Mouse (Mus musculus) liver, adult 10 weeks (tissue): ENCODE measurements around the gene Hist1h2an. TPM values are rescaled to one million over a fixed set of nuclear protein-coding genes. Genes with fewer than 3 reads are reported as not detected.

Experiments
- polyA plus RNA-seq: library from polyadenylated mRNA; stranded (reverse); fragments of 350-450 nt; fragmentation: Illumina TruSeq; extraction: RNeasy Lipid Tissue Mini Kit (QIAGEN cat#74804); gene quantifications from one replicate; pipeline ENCODE4 v1.2.3, GENCODE M21; 2014; ENCODE audit warnings: low read depth, low replicate concordance

Gene Hist1h2an
- polyA plus RNA-seq, result not detected

DNA sequence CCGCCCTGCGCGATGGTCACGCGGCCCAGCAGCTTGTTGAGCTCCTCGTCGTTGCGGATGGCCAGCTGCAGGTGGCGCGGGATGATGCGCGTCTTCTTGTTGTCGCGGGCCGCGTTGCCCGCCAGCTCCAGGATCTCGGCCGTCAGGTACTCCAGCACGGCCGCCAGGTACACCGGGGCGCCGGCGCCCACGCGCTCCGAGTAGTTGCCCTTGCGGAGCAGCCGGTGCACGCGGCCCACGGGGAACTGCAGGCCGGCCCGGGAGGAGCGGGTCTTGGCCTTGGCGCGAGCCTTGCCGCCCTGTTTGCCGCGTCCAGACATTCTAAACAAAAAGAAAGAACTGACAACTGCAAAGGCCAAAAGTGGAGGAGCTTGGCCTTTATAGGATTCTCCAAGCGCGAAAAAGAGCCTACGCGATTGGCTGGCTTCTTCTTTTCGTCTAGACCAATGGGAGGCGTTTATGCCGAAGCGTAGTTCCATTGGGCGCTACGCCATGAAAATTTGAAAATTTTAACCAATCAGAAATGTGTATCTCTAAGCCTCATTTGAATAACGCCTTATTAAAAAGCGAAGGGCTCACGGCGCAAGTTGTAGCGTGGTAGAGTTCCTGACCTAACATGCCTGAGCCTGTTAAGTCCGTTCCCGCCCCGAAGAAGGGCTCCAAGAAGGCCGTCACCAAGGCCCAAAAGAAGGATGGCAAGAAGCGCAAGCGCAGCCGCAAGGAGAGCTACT lies at the start of gene Hist1h2an, which contains the start of gene Hist1h2bp:
TSS of gene Hist1h2an (minus strand) at position 320 of the 731 bp plus-strand sequence.
TSS of gene Hist1h2bp (plus strand) at position 563 of the 731 bp plus-strand sequence.

DNA sequence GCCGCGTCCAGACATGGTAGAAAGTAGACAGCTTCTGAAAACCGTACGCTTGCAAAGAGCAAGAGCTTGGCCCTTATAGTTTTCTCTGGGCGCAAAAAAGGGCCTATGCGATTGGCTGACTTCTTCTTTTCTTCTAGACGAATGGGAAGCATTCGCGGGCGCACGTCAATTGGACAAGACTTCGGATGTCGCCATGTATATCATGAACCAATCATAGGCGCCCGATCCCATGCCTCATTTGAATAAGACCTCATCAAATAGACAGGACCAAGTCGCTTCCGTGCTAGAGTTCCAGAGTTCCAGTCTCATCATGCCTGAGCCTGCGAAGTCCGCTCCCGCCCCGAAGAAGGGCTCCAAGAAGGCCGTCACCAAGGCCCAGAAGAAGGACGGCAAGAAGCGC lies 46.4 kb upstream of the Hist1h2an start, which contains the start of the genes Hist1h2ap and Hist1h2br:
TSS of gene Hist1h2ap (minus strand) at position 47 of the 400 bp plus-strand sequence.
TSS of gene Hist1h2br (plus strand) at position 283 of the 400 bp plus-strand sequence.

GRCm38 (mm10) chr13:21831418-21832394 lies 44.7 kb upstream of the Hist1h2an start, which contains the start of gene Hist1h4n:
Gene Hist1h4n (minus strand): TSS chr13:21832196.

DNA sequence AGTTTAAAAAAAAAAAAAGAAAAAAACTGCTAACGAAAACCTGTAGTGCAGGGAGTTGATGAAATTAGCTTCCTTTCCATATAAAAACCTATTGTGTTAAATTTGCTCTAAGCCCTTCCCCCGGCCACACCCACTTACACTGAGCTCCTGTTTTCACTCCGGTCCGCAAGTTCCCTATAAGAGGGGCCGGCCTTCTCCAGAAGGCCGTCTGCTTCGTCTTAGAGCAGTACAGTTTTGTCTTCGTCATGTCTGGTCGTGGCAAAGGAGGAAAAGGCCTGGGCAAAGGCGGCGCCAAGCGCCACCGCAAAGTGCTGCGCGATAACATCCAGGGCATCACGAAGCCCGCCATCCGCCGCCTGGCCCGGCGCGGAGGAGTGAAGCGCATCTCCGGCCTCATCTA lies 24.5 kb upstream of the Hist1h2an start, which contains the start of gene Hist1h4m:
TSS of gene Hist1h4m (plus strand) at position 208 of the 400 bp plus-strand sequence.

DNA sequence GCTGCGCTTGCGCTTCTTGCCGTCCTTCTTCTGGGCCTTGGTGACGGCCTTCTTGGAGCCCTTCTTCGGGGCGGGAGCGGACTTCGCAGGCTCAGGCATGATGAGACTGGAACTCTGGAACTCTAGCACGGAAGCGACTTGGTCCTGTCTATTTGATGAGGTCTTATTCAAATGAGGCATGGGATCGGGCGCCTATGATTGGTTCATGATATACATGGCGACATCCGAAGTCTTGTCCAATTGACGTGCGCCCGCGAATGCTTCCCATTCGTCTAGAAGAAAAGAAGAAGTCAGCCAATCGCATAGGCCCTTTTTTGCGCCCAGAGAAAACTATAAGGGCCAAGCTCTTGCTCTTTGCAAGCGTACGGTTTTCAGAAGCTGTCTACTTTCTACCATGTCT lies 23.1 kb upstream of the Hist1h2an start, which contains the start of the genes Hist1h2bq and Hist1h2ao:
TSS of gene Hist1h2bq (minus strand) at position 125 of the 400 bp plus-strand sequence.
TSS of gene Hist1h2ao (plus strand) at position 393 of the 400 bp plus-strand sequence.

DNA sequence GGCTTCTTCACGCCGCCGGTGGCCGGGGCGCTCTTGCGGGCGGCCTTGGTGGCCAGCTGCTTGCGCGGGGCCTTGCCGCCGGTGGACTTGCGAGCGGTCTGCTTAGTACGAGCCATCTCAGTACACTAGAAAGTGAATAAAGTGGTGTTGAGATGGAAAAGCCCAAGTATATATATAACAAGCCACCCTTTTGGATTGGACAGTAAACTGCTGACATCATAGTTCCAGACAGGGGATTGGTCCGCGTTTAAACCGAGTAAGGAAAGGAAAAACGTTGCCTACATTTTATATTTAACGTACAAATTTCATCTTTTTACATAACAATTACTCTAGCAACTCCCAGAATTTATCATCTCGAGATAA lies 3.8 kb downstream of the Hist1h2an start, which contains the start of gene Hist1h3i:
TSS of gene Hist1h3i (minus strand) at position 116 of the 363 bp plus-strand sequence.

GRCm38 (mm10) chr13:21779767-21780731 lies 7.0 kb downstream of the Hist1h2an start, which contains the start of gene Hist1h1b:
Gene Hist1h1b (minus strand): TSS chr13:21780625.

GRCm38 (mm10) chr13:21753524-21754285 lies 33.3 kb downstream of the Hist1h2an start, which contains the start of the genes Hist1h2ak and Hist1h2bn:
Gene Hist1h2ak (minus strand): TSS chr13:21753827.
Gene Hist1h2bn (plus strand): TSS chr13:21754123.

GRCm38 (mm10) chr13:21750159-21751017 lies 36.6 kb downstream of the Hist1h2an start, which contains the start of gene Hist1h4k:
Gene Hist1h4k (minus strand): TSS chr13:21750505.

Other genes starting within 250 kb of the Hist1h2an start
- gene Olfr1366, start 244.4 kb downstream of the Hist1h2an start, polyA plus RNA-seq, result not detected
- not detected for gene Olfr1535, start 227.3 kb downstream of the Hist1h2an start, polyA plus RNA-seq
- gene Olfr1364, start 205.5 kb downstream of the Hist1h2an start, polyA plus RNA-seq, result not detected
- gene Olfr1362, start 173.2 kb downstream of the Hist1h2an start, polyA plus RNA-seq, result not detected
- not detected for gene Olfr11, start 144.7 kb downstream of the Hist1h2an start, polyA plus RNA-seq
- gene Olfr1361, start 123.8 kb downstream of the Hist1h2an start, polyA plus RNA-seq, result not detected
- gene Olfr1360, start 109.8 kb downstream of the Hist1h2an start, polyA plus RNA-seq, result not detected
- not detected for gene Olfr1359, start 89.1 kb downstream of the Hist1h2an start, polyA plus RNA-seq
- gene Hist1h2bl, start 71.1 kb downstream of the Hist1h2an start, polyA plus RNA-seq, result not detected
- gene Hist1h2ai, start 70.8 kb downstream of the Hist1h2an start, polyA plus RNA-seq, result not detected
- not detected for gene Hist1h3h, start 69.6 kb downstream of the Hist1h2an start, polyA plus RNA-seq
- gene Hist1h2bm, start 65.2 kb downstream of the Hist1h2an start, polyA plus RNA-seq, result not detected
- gene Hist1h4j, start 52.2 kb downstream of the Hist1h2an start, polyA plus RNA-seq, result 0.58 TPM
- gene Hist1h4k, start 36.7 kb downstream of the Hist1h2an start, polyA plus RNA-seq, result not detected
- gene Hist1h2ak, start 33.4 kb downstream of the Hist1h2an start, polyA plus RNA-seq, result not detected
- not detected for gene Hist1h2bn, start 33.1 kb downstream of the Hist1h2an start, polyA plus RNA-seq
- gene Hist1h1b, start 6.6 kb downstream of the Hist1h2an start, polyA plus RNA-seq, result not detected
- not detected for gene Hist1h3i, start 3.8 kb downstream of the Hist1h2an start, polyA plus RNA-seq
- gene Hist1h2bp, start 243 bp upstream of the Hist1h2an start, polyA plus RNA-seq, result not detected
- not detected for gene Hist1h2bq, start 23.0 kb upstream of the Hist1h2an start, polyA plus RNA-seq
- not detected for gene Hist1h2ao, start 23.2 kb upstream of the Hist1h2an start, polyA plus RNA-seq
- gene Hist1h4m, start 24.5 kb upstream of the Hist1h2an start, polyA plus RNA-seq, result not detected
- not detected for gene Hist1h4n, start 45.0 kb upstream of the Hist1h2an start, polyA plus RNA-seq
- not detected for gene Hist1h2ap, start 46.3 kb upstream of the Hist1h2an start, polyA plus RNA-seq
- gene Hist1h2br, start 46.5 kb upstream of the Hist1h2an start, polyA plus RNA-seq, result not detected
- gene Zfp184, start 157.9 kb upstream of the Hist1h2an start, polyA plus RNA-seq, result not detected
- not detected for gene Pom121l2, start 194.0 kb upstream of the Hist1h2an start, polyA plus RNA-seq
- gene Prss16, start 222.5 kb upstream of the Hist1h2an start, polyA plus RNA-seq, result 0.42 TPM
- not detected for gene Hist1h2ah, start 248.3 kb upstream of the Hist1h2an start, polyA plus RNA-seq
- not detected for gene Hist1h2bk, start 248.7 kb upstream of the Hist1h2an start, polyA plus RNA-seq